Mouse (Mus musculus): Measurements from ENCODE around the gene Ndufaf3. TPM values are rescaled to one million over a fixed set of nuclear protein-coding genes. Genes with fewer than 3 reads are reported as not detected.

Gene Ndufaf3
- polyA plus RNA-seq, 1 experiment from 2014 or later, result 25.6 TPM

- Histone ChIP-seq H3K36me3 (replicated peaks) (no peaks in the 10 kb centered on the region), H3K9ac (no peak overlapping the region), H3K27me3 (no peaks in the 10 kb centered on the region), H3K9me3 (replicated peaks) (no peaks in the 10 kb centered on the region), H3K4me2 (no peak overlapping the region), H3K4me1 (replicated peaks) (peaks cover 7% of the 10 kb centered on the region; the same call in 1 of the 2 replicates), H3K4me3 (replicated peaks) (no peak overlapping the region), H3K27ac (replicated peaks) (no peak overlapping the region)
- ATAC-seq (ENCODE audit: insufficient read depth), result no peak
- WGBS (ENCODE audit: insufficient replicate concordance), result 39% methylated on average over 14 of the region's 14 CpGs
These were observed 20.4 kb upstream of the Ndufaf3 start for GRCm38 (mm10) chr9:108587571-108588180.

GRCm38 (mm10) chr9:108579344-108579690 lies 12.1 kb upstream of the Ndufaf3 start:
- Histone ChIP-seq H3K27me3 (no peaks in the 10 kb centered on the region), H3K9me3 (replicated peaks) (no peaks in the 10 kb centered on the region), H3K4me3 (replicated peaks) (peak overlapping the region; percentile 72), H3K9ac (peak overlapping the region; percentile 79; the same call in 1 of the 2 replicates), H3K4me2 (peak overlapping the region; percentile 91), H3K27ac (replicated peaks) (peak overlapping the region; percentile 56; the same call in 1 of the 2 replicates), H3K36me3 (replicated peaks) (no peaks in the 10 kb centered on the region), H3K4me1 (replicated peaks) (peaks cover 30% of the 10 kb centered on the region)
- 60% methylated on average over 5 of the region's 5 CpGs for WGBS (ENCODE audit: insufficient replicate concordance)
- no peak for ATAC-seq (ENCODE audit: insufficient read depth)

GRCm38 (mm10) chr9:108578545-108579343 lies 11.5 kb upstream of the Ndufaf3 start, which contains the start of gene Wdr6:
Wdr6 (minus strand) TSS chr9:108578739.
- Histone ChIP-seq H3K4me3 (replicated peaks) (peak within 1 kb of the TSS; percentile 72), H3K9ac (peak within 1 kb of the TSS; percentile 79), H3K9me3 (replicated peaks) (no peaks in the 10 kb centered on the region), H3K4me1 (replicated peaks) (peaks cover 30% of the 10 kb centered on the region), H3K27ac (replicated peaks) (peak within 1 kb of the TSS; percentile 78), H3K4me2 (peak within 1 kb of the TSS; percentile 91), H3K27me3 (no peaks in the 10 kb centered on the region), H3K36me3 (replicated peaks) (no peaks in the 10 kb centered on the region)
- ATAC-seq (ENCODE audit: insufficient read depth), result peak; percentile 86
- whole genome bisulfite sequencing (ENCODE audit: insufficient replicate concordance), result 6% methylated on average over 51 of the region's 51 CpGs

GRCm38 (mm10) chr9:108577934-108578544 lies 10.8 kb upstream of the Ndufaf3 start:
- peaks cover 30% of the 10 kb centered on the region for H3K4me1 ChIP-seq (replicated peaks)
- peak overlapping the region; percentile 72 for H3K4me3 ChIP-seq (replicated peaks)
- no peaks in the 10 kb centered on the region for H3K9me3 ChIP-seq (replicated peaks)
- under 1% methylated on average over 24 of the region's 24 CpGs for WGBS (ENCODE audit: insufficient replicate concordance)
- peak overlapping the region; percentile 78 for H3K27ac ChIP-seq (replicated peaks)
- H3K27me3 ChIP-seq, result no peaks in the 10 kb centered on the region
- peak overlapping the region; percentile 79 for H3K9ac ChIP-seq
- peak; percentile 12 for ATAC-seq (ENCODE audit: insufficient read depth)
- peaks cover 4% of the 10 kb centered on the region for H3K36me3 ChIP-seq (replicated peaks)
- H3K4me2 ChIP-seq, result peak overlapping the region; percentile 91

GRCm38 (mm10) chr9:108577025-108577424 lies 9.8 kb upstream of the Ndufaf3 start:
- peaks cover 14% of the 10 kb centered on the region for H3K36me3 ChIP-seq (replicated peaks)
- WGBS (ENCODE audit: insufficient replicate concordance), result 58% methylated on average over 6 of the region's 6 CpGs
- H3K27me3 ChIP-seq, result no peaks in the 10 kb centered on the region
- no peak overlapping the region for H3K4me2 ChIP-seq
- H3K27ac ChIP-seq (replicated peaks), result no peak overlapping the region
- no peaks in the 10 kb centered on the region for H3K9me3 ChIP-seq (replicated peaks)
- no peak for ATAC-seq (ENCODE audit: insufficient read depth)
- H3K4me1 ChIP-seq (replicated peaks), result peaks cover 30% of the 10 kb centered on the region
- H3K9ac ChIP-seq, result no peak overlapping the region
- no peak overlapping the region for H3K4me3 ChIP-seq (replicated peaks)

GRCm38 (mm10) chr9:108575321-108576297 lies 8.4 kb upstream of the Ndufaf3 start:
- H3K36me3 ChIP-seq (replicated peaks), result peaks cover 25% of the 10 kb centered on the region
- WGBS (ENCODE audit: insufficient replicate concordance), result 80% methylated on average over 37 of the region's 37 CpGs
- no peaks in the 10 kb centered on the region for H3K27me3 ChIP-seq

GRCm38 (mm10) chr9:108574921-108575320 lies 7.7 kb upstream of the Ndufaf3 start:
- H3K4me1 ChIP-seq (replicated peaks), result peaks cover 46% of the 10 kb centered on the region
- H3K9me3 ChIP-seq (replicated peaks), result no peaks in the 10 kb centered on the region
- no peak for ATAC-seq (ENCODE audit: insufficient read depth)
- no peaks in the 10 kb centered on the region for H3K27me3 ChIP-seq
- no peak overlapping the region for H3K27ac ChIP-seq (replicated peaks)
- no peak overlapping the region for H3K9ac ChIP-seq
- no peak overlapping the region for H3K4me3 ChIP-seq (replicated peaks)
- no peak overlapping the region for H3K4me2 ChIP-seq
- peaks cover 25% of the 10 kb centered on the region for H3K36me3 ChIP-seq (replicated peaks)
- WGBS (ENCODE audit: insufficient replicate concordance), result 66% methylated on average over 12 of the region's 12 CpGs

More at GRCm38 (mm10) chr9:108575321-108576297, 8.4 kb upstream of the Ndufaf3 start:
- Histone ChIP-seq H3K9me3 (replicated peaks) (no peaks in the 10 kb centered on the region), H3K27ac (replicated peaks) (no peak overlapping the region), H3K4me2 (no peak overlapping the region), H3K4me1 (replicated peaks) (peaks cover 39% of the 10 kb centered on the region), H3K9ac (no peak overlapping the region), H3K4me3 (replicated peaks) (no peak overlapping the region)
- ATAC-seq (ENCODE audit: insufficient read depth), result no peak

- no peak overlapping the region for H3K9ac ChIP-seq
- no peak overlapping the region for H3K4me3 ChIP-seq (replicated peaks)
- peaks cover 47% of the 10 kb centered on the region for H3K4me1 ChIP-seq (replicated peaks)
- H3K27ac ChIP-seq (replicated peaks), result no peak overlapping the region
- WGBS (ENCODE audit: insufficient replicate concordance), result 59% methylated on average over 26 of the region's 26 CpGs
- H3K27me3 ChIP-seq, result no peaks in the 10 kb centered on the region
- ATAC-seq (ENCODE audit: insufficient read depth), result no peak
- peaks cover 25% of the 10 kb centered on the region for H3K36me3 ChIP-seq (replicated peaks)
- H3K9me3 ChIP-seq (replicated peaks), result no peaks in the 10 kb centered on the region
- no peak overlapping the region for H3K4me2 ChIP-seq
These were observed 6.8 kb upstream of the Ndufaf3 start for GRCm38 (mm10) chr9:108573774-108574690.

GRCm38 (mm10) chr9:108572321-108572720 lies 5.1 kb upstream of the Ndufaf3 start:
- Histone ChIP-seq H3K9me3 (replicated peaks) (no peaks in the 10 kb centered on the region), H3K4me2 (no peak overlapping the region), H3K4me1 (replicated peaks) (peaks cover 46% of the 10 kb centered on the region), H3K4me3 (replicated peaks) (no peak overlapping the region), H3K9ac (no peak overlapping the region), H3K27ac (replicated peaks) (no peak overlapping the region), H3K27me3 (no peaks in the 10 kb centered on the region), H3K36me3 (replicated peaks) (peaks cover 25% of the 10 kb centered on the region)
- 79% methylated on average over 10 of the region's 10 CpGs for WGBS (ENCODE audit: insufficient replicate concordance)
- no peak for ATAC-seq (ENCODE audit: insufficient read depth)

Measured in liver, embryonic 15.5 days (tissue).